Mouse (Mus musculus) adipose tissue, adult 10 weeks (tissue): ENCODE measurements around the gene Gfral. TPM values are rescaled to one million over a fixed set of nuclear protein-coding genes. Genes with fewer than 3 reads are reported as not detected.

Source experiments
- polyA plus RNA-seq: library from polyadenylated mRNA; stranded (reverse); fragments of 350-450 nt; fragmentation: Illumina TruSeq; extraction: RNeasy Lipid Tissue Mini Kit (QIAGEN cat#74804); gene quantifications from one replicate; pipeline ENCODE4 v1.2.3, GENCODE M21; 2014; ENCODE audit warnings: low read depth, low replicate concordance

Gfral gene
- not detected for polyA plus RNA-seq

GRCm38 (mm10) chr9:76213557-76213956, at the start of gene Gfral:
Gfral (minus strand) TSS chr9:76213657.

Other genes starting within 250 kb of the Gfral start
- not detected for gene Hmgcll1, start 198.8 kb downstream of the Gfral start, polyA plus RNA-seq
- not detected for gene Hcrtr2, start 110.2 kb upstream of the Gfral start, polyA plus RNA-seq